Mouse (Mus musculus): ENCODE results near the gene Zzz3. TPM values are rescaled to one million over a fixed set of nuclear protein-coding genes. Genes with fewer than 3 reads are reported as not detected.
A peak's percentile ranks its signal among the peaks of the same experiment; 100 is the strongest.

Gene Zzz3
- polyA plus RNA-seq, 1 experiment = 35.7 TPM

GRCm38 (mm10) chr3:152475278-152475669 lies 80.0 kb downstream of the Zzz3 start:
- Histone ChIP-seq H3K36me3 (ENCODE audit: control insufficient read depth, insufficient read depth, low read length) (no peaks in the 10 kb centered on the region), H3K4me1 (replicated peaks; ENCODE audit: control insufficient read depth, insufficient read depth, low read length) (peaks cover 7% of the 10 kb centered on the region), H3K4me3 (ENCODE audit: control insufficient read depth, insufficient read depth, low read length) (no peak overlapping the region), H3K27ac (ENCODE audit: control insufficient read depth, insufficient read depth, low read length) (no peak overlapping the region), H3K27me3 (ENCODE audit: control insufficient read depth, insufficient read depth, low read length) (no peaks in the 10 kb centered on the region)
- 96% methylated on average over 1 of the region's 1 CpGs for WGBS
- TF ChIP-seq CTCF (IDR thresholded peaks at IDR 0.05; ENCODE audit: borderline replicate concordance, control insufficient read depth, extremely low read depth, insufficient read depth, low read length, poor library complexity) = no peak
- no peak for TF ChIP-seq POLR2A (IDR thresholded peaks at IDR 0.05; ENCODE audit: control insufficient read depth, extremely low read depth, insufficient read depth, low read length, poor library complexity)
- DNase-seq = no peak

DNA sequence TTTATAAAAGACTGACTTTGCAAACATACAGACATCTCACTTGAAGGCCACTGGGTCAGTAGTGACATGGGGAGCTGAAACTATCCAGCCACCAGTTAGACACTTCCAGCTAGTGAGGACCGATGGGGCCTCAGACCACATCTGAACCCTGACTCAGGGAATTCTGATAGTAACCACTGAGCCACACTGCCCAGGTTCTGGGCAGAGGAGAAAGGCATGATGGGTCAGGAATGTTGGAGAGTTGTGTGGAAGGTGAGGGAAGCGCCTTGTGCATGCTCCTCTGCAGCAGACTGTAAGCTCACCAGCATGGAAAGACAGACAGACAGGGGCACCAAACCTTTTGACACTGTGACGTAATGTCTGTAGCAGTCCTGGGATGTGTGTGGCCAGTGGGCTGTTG lies 80.6 kb downstream of the Zzz3 start:
- WGBS = over 99% methylated on average over 3 of the region's 3 CpGs
- H3K36me3 ChIP-seq (ENCODE audit: control insufficient read depth, insufficient read depth, low read length) = no peaks in the 10 kb centered on the region
- H3K27ac ChIP-seq (ENCODE audit: control insufficient read depth, insufficient read depth, low read length) = no peak overlapping the region
- TF ChIP-seq CTCF (IDR thresholded peaks at IDR 0.05; ENCODE audit: borderline replicate concordance, control insufficient read depth, extremely low read depth, insufficient read depth, low read length, poor library complexity) (no peak), POLR2A (IDR thresholded peaks at IDR 0.05; ENCODE audit: control insufficient read depth, extremely low read depth, insufficient read depth, low read length, poor library complexity) (no peak)
- H3K27me3 ChIP-seq (ENCODE audit: control insufficient read depth, insufficient read depth, low read length) = no peaks in the 10 kb centered on the region
- H3K4me1 ChIP-seq (replicated peaks; ENCODE audit: control insufficient read depth, insufficient read depth, low read length) = peaks cover 7% of the 10 kb centered on the region
- H3K4me3 ChIP-seq (ENCODE audit: control insufficient read depth, insufficient read depth, low read length) = no peak overlapping the region
- no peak for DNase-seq

- DNase-seq = peak; percentile 72
- peak; percentile 59; the same call in 1 of the 2 replicates for TF ChIP-seq CTCF (IDR thresholded peaks at IDR 0.05; ENCODE audit: borderline replicate concordance, control insufficient read depth, extremely low read depth, insufficient read depth, low read length, poor library complexity)
- TF ChIP-seq POLR2A (IDR thresholded peaks at IDR 0.05; ENCODE audit: control insufficient read depth, extremely low read depth, insufficient read depth, low read length, poor library complexity) = no peak
- Histone ChIP-seq H3K27me3 (ENCODE audit: control insufficient read depth, insufficient read depth, low read length) (no peaks in the 10 kb centered on the region), H3K4me1 (replicated peaks; ENCODE audit: control insufficient read depth, insufficient read depth, low read length) (peaks cover 7% of the 10 kb centered on the region), H3K4me3 (ENCODE audit: control insufficient read depth, insufficient read depth, low read length) (peak overlapping the region; percentile 39), H3K36me3 (ENCODE audit: control insufficient read depth, insufficient read depth, low read length) (no peaks in the 10 kb centered on the region), H3K27ac (ENCODE audit: control insufficient read depth, insufficient read depth, low read length) (no peak overlapping the region)
- WGBS = 4% methylated on average over 23 of the region's 23 CpGs
Observed at GRCm38 (mm10) chr3:152477796-152478527, 82.7 kb downstream of the Zzz3 start.

DNA sequence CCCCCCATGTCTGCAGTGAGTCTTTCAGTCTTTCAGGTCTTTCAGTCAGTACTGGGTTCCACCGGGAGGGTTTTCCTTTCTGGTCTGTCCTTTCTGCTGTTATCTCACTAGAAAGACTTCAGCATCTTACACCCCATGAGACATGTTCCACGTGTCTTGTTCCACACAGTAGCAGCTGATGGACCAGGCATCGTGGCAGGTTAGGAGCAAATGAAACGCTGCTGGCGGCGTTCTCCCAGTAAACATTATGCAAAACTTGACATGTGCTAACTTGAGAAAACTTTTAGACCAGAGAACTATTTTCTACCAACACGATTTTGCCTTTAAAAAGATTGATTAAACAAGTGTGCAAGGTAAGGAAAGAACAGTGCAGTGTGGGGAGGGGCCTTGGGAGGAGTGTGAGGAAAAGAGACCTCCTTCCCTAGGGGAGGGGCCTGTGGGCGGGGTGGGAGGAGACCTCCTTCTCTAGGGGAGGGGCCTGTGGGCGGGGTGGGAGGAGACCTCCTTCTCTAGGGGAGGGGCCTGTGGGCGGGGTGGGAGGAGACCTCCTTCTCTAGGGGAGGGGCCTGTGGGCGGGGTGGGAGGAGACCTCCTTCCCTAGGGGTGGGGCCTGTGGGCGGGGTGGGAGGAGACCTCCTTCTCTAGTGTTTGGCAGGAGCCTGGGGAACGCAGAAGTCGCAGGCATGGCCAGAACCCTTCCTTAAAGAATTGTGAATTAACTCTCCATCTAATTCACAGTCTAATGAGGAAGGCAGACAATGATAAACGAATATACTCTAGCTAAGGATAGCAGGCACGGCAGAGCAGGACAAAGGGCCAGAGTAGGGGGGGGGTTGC lies 83.5 kb downstream of the Zzz3 start:
- TF ChIP-seq CTCF (IDR thresholded peaks at IDR 0.05; ENCODE audit: borderline replicate concordance, control insufficient read depth, extremely low read depth, insufficient read depth, low read length, poor library complexity) (no peak), POLR2A (IDR thresholded peaks at IDR 0.05; ENCODE audit: control insufficient read depth, extremely low read depth, insufficient read depth, low read length, poor library complexity) (no peak)
- peak overlapping the region; percentile 39 for H3K4me3 ChIP-seq (ENCODE audit: control insufficient read depth, insufficient read depth, low read length)
- no peak overlapping the region for H3K27ac ChIP-seq (ENCODE audit: control insufficient read depth, insufficient read depth, low read length)
- no peaks in the 10 kb centered on the region for H3K27me3 ChIP-seq (ENCODE audit: control insufficient read depth, insufficient read depth, low read length)
- DNase-seq = peak; percentile 44
- WGBS = under 1% methylated on average over 16 of the region's 16 CpGs
- H3K36me3 ChIP-seq (ENCODE audit: control insufficient read depth, insufficient read depth, low read length) = no peaks in the 10 kb centered on the region
- peaks cover 7% of the 10 kb centered on the region for H3K4me1 ChIP-seq (replicated peaks; ENCODE audit: control insufficient read depth, insufficient read depth, low read length)

GRCm38 (mm10) chr3:152480336-152480735 lies 85.1 kb downstream of the Zzz3 start:
- H3K4me3 ChIP-seq (ENCODE audit: control insufficient read depth, insufficient read depth, low read length) = no peak overlapping the region
- no peak for TF ChIP-seq CTCF (IDR thresholded peaks at IDR 0.05; ENCODE audit: borderline replicate concordance, control insufficient read depth, extremely low read depth, insufficient read depth, low read length, poor library complexity)
- no peak for TF ChIP-seq POLR2A (IDR thresholded peaks at IDR 0.05; ENCODE audit: control insufficient read depth, extremely low read depth, insufficient read depth, low read length, poor library complexity)
- H3K4me1 ChIP-seq (replicated peaks; ENCODE audit: control insufficient read depth, insufficient read depth, low read length) = peaks cover 7% of the 10 kb centered on the region
- no peaks in the 10 kb centered on the region for H3K27me3 ChIP-seq (ENCODE audit: control insufficient read depth, insufficient read depth, low read length)
- no peak for DNase-seq
- no peak overlapping the region for H3K27ac ChIP-seq (ENCODE audit: control insufficient read depth, insufficient read depth, low read length)
- 97% methylated on average over 6 of the region's 6 CpGs for WGBS
- H3K36me3 ChIP-seq (ENCODE audit: control insufficient read depth, insufficient read depth, low read length) = no peaks in the 10 kb centered on the region

DNA sequence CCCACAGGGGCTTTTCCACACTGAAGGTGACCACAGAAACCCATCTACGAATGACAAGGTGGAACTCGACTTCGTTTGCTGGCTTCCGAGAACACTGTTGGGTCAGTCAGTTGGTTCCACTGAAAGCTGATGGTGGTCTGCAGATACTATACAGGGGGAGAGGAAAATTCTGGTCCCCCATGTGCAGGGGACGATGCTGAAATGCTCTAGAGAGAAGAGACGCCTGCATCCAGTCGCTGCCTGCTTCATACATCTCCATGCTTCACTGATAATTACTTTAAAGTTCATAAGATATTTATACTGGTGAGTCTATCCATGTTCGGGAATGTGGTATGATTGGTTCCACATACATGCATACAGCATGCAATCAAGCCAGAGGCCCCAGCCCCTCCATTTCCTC lies 86.9 kb downstream of the Zzz3 start:
- Histone ChIP-seq H3K27me3 (ENCODE audit: control insufficient read depth, insufficient read depth, low read length) (no peaks in the 10 kb centered on the region), H3K4me3 (ENCODE audit: control insufficient read depth, insufficient read depth, low read length) (no peak overlapping the region), H3K36me3 (ENCODE audit: control insufficient read depth, insufficient read depth, low read length) (no peaks in the 10 kb centered on the region), H3K27ac (ENCODE audit: control insufficient read depth, insufficient read depth, low read length) (no peak overlapping the region), H3K4me1 (replicated peaks; ENCODE audit: control insufficient read depth, insufficient read depth, low read length) (peaks cover 7% of the 10 kb centered on the region)
- TF ChIP-seq CTCF (IDR thresholded peaks at IDR 0.05; ENCODE audit: borderline replicate concordance, control insufficient read depth, extremely low read depth, insufficient read depth, low read length, poor library complexity) (no peak), POLR2A (IDR thresholded peaks at IDR 0.05; ENCODE audit: control insufficient read depth, extremely low read depth, insufficient read depth, low read length, poor library complexity) (no peak)
- WGBS = 67% methylated on average over 8 of the region's 8 CpGs
- no peak for DNase-seq
